Mouse (Mus musculus) forebrain, embryonic 11.5 days (tissue): Measurements from ENCODE around the gene Gm45837. TPM values are rescaled to one million over a fixed set of nuclear protein-coding genes. Genes with fewer than 3 reads are reported as not detected.

Experiments used
- ATAC-seq: fragments of 200-750 bp; cut with Nextera tagmentation; replicated peaks from 2 replicates; pipeline ENCODE4 v1.8.0; 2017; ENCODE audit warnings: moderate TSS enrichment; ENCODE audit not compliant: low FRiP score
- DNase-seq: peaks from one replicate; pipeline ENCODE4 v3.0.0-alpha.2; 2017; ENCODE audit warnings: low spot score
- H3K27ac ChIP-seq: fragments of 300-500 bp; sonication (generic); 2 replicates; pipeline ENCODE4 v1.5.1; 2014; ENCODE audit warnings: low read depth, low read length
- H3K27me3 ChIP-seq: fragments of 300-500 bp; sonication (generic); 2 replicates; pipeline ENCODE4 v1.6.1; 2014; ENCODE audit warnings: mild to moderate bottlenecking, low read length, mixed read lengths; ENCODE audit not compliant: control insufficient read depth, insufficient read depth
- H3K36me3 ChIP-seq: fragments of 300-500 bp; sonication (generic); 2 replicates; pipeline ENCODE4 v1.6.1; 2014; ENCODE audit warnings: mild to moderate bottlenecking, low read length, moderate library complexity, mixed read lengths; ENCODE audit not compliant: control insufficient read depth, insufficient read depth
- H3K4me1 ChIP-seq: fragments of 300-500 bp; sonication (generic); replicated peaks from 2 replicates; pipeline ENCODE4 v1.6.1; 2014; ENCODE audit warnings: low read length, mixed read lengths; ENCODE audit not compliant: control insufficient read depth, insufficient read depth
- H3K4me2 ChIP-seq: fragments of 300-500 bp; sonication (generic); 2 replicates; pipeline ENCODE4 v1.6.1; 2014; ENCODE audit warnings: low read depth, mild to moderate bottlenecking, low read length, moderate library complexity, mixed read lengths; ENCODE audit not compliant: severe bottlenecking
- H3K4me3 ChIP-seq: fragments of 300-500 bp; sonication (generic); 2 replicates; pipeline ENCODE4 v1.5.1; 2014; ENCODE audit warnings: low read depth, low read length
- H3K9ac ChIP-seq: fragments of 300-500 bp; sonication (generic); 2 replicates; pipeline ENCODE4 v1.6.1; 2014; ENCODE audit warnings: low read length
- H3K9me3 ChIP-seq: fragments of 300-500 bp; sonication (generic); 2 replicates; pipeline ENCODE4 v1.6.1; 2016; ENCODE audit warnings: low read length, mixed read lengths; ENCODE audit not compliant: control insufficient read depth
- WGBS: fragments of 180-500 bp; shearing (Covaris S2); extraction: QIAGEN DNeasy Blood & Tissue Kit; methylation state at CpG from one replicate; pipeline ENCODE4 v1.1.7; 2014; 5-methylcytosine and 5-hydroxymethylcytosine counted together
- polyA plus RNA-seq: library from polyadenylated mRNA; unstranded; fragments of >200 nt; fragmentation: Nextera tagmentation; extraction: Ambion mirVana; gene quantifications from 2 replicates; pipeline ENCODE4 v1.2.1, GENCODE M21; 2014

The Gm45837 gene
- polyA plus RNA-seq, 1 experiment from 2014 or later, result not detected

- no peaks in the 10 kb centered on the region for H3K4me1 ChIP-seq
- H3K36me3 ChIP-seq, result no peaks in the 10 kb centered on the region
- no peak for DNase-seq
- no peak overlapping the region for H3K27ac ChIP-seq
- no peak overlapping the region for H3K4me3 ChIP-seq
- ATAC-seq, result no peak
- 76% methylated on average over 5 of the region's 5 CpGs for WGBS
- H3K4me2 ChIP-seq, result no peak overlapping the region
- no peak overlapping the region for H3K9ac ChIP-seq
- no peaks in the 10 kb centered on the region; the same call in 1 of the 2 replicates for H3K27me3 ChIP-seq
- no peaks in the 10 kb centered on the region for H3K9me3 ChIP-seq
Observed at GRCm38 (mm10) chr7:101535517-101535916, 124.8 kb downstream of the Gm45837 start.

- 59% methylated on average over 8 of the region's 8 CpGs for WGBS
Observed at GRCm38 (mm10) chr7:101537541-101537940, 126.9 kb downstream of the Gm45837 start.

DNA sequence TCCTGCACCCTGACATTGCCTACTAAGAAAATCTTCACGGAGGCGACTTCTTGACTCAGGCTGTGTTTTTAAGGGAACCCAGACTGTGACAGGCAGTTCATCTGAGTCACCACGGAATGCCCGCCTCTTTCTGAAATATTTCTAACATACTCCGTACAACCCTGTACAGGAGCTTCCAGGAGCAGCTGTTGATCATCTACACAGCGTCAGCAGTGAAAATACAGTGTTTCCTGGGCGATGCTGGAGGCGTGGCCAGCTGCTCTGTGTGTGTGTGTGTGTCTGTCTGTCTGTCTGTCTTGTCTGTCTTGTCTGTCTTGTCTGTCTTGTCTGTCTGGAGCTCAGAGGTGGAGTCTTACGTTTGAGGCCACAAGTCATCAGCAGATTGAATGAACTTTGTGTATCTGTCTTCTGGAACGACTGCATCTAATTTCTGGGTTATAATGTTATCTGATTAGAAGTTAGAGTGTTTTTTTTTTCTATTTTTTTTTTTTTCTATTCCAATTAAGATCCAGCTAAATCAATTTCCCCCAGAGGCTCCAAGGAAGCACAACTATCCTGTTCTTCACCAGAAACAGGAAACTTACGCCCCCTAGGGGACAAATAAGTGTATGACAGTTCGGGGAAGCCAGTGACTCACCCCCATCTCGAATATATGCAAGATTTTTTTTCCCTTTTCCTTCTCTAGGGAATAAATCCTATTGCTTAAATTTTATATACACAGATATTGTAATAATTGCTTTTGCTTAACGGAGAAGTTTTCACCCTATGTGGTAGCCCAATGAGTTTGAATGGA lies 127.7 kb downstream of the Gm45837 start:
- no peaks in the 10 kb centered on the region for H3K4me1 ChIP-seq
- no peak overlapping the region for H3K4me2 ChIP-seq
- no peak overlapping the region for H3K9ac ChIP-seq
- no peak overlapping the region for H3K27ac ChIP-seq
- H3K4me3 ChIP-seq, result no peak overlapping the region
- no peaks in the 10 kb centered on the region; the same call in 1 of the 2 replicates for H3K27me3 ChIP-seq
- no peaks in the 10 kb centered on the region for H3K9me3 ChIP-seq
- DNase-seq (no peak), ATAC-seq (no peak)
- WGBS, result 64% methylated on average over 14 of the region's 14 CpGs
- no peaks in the 10 kb centered on the region for H3K36me3 ChIP-seq

More at GRCm38 (mm10) chr7:101537541-101537940, 126.9 kb downstream of the Gm45837 start:
- H3K36me3 ChIP-seq, result no peaks in the 10 kb centered on the region
- no peak overlapping the region for H3K4me3 ChIP-seq
- H3K27me3 ChIP-seq, result no peaks in the 10 kb centered on the region; the same call in 1 of the 2 replicates
- H3K4me2 ChIP-seq, result no peak overlapping the region
- H3K9me3 ChIP-seq, result no peaks in the 10 kb centered on the region
- DNase-seq (no peak), ATAC-seq (no peak)
- no peak overlapping the region for H3K27ac ChIP-seq
- no peak overlapping the region for H3K9ac ChIP-seq
- H3K4me1 ChIP-seq, result no peaks in the 10 kb centered on the region

DNA sequence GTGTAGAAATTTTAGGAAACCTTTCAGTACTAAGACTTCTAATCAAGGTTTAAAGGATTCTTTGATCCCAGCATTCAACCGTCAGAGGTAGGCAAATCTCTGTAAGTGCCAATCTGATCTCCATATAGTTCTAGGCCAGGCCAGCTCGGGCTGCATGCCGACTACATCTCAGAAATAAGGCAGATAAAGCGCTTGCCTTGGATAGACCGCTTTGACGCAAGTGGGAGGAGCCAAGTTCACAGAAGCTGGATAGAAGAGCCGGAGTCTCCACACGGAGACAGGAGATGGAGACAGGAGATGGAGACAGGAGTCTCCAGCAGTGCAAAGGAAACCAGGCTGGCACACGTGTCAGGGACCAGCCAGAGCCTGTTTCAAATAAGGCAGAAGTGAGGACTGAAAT lies 129.1 kb downstream of the Gm45837 start:
- WGBS, result 47% methylated on average over 9 of the region's 9 CpGs
- H3K4me3 ChIP-seq, result no peak overlapping the region
- H3K27ac ChIP-seq, result no peak overlapping the region
- DNase-seq (no peak), ATAC-seq (no peak)
- no peak overlapping the region for H3K9ac ChIP-seq
- H3K36me3 ChIP-seq, result no peaks in the 10 kb centered on the region
- H3K27me3 ChIP-seq, result no peaks in the 10 kb centered on the region
- no peak overlapping the region for H3K4me2 ChIP-seq
- no peaks in the 10 kb centered on the region for H3K9me3 ChIP-seq
- H3K4me1 ChIP-seq, result no peaks in the 10 kb centered on the region

DNA sequence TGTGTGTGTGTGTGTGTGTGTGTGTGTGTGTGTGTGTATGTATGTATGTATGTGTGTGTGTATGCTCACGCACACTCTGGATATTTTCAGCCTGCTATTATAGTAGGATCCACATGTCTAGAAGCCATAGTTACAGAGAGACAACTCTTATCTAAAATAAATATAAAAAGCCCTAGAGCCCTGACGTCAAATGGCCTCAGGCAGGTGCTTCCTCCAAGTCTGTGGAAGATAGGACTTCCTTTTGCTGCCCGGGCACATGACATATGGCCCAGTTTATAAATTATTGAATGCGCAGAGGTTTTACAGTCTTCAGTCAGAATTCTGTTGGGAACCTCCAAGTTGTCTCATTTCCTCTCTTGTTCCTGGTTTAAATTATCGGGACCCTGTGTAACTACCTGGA lies 130.0 kb downstream of the Gm45837 start:
- Histone ChIP-seq H3K9me3 (no peaks in the 10 kb centered on the region), H3K4me2 (no peak overlapping the region), H3K36me3 (no peaks in the 10 kb centered on the region), H3K4me3 (no peak overlapping the region), H3K9ac (no peak overlapping the region), H3K27ac (no peak overlapping the region), H3K4me1 (no peaks in the 10 kb centered on the region), H3K27me3 (no peaks in the 10 kb centered on the region)
- WGBS, result 83% methylated on average over 5 of the region's 5 CpGs
- DNase-seq (no peak), ATAC-seq (no peak)

- no peak overlapping the region for H3K27ac ChIP-seq
- no peak overlapping the region for H3K9ac ChIP-seq
- H3K4me3 ChIP-seq, result no peak overlapping the region
- no peaks in the 10 kb centered on the region for H3K4me1 ChIP-seq
- WGBS, result 4% methylated on average over 11 of the region's 11 CpGs
- no peaks in the 10 kb centered on the region for H3K36me3 ChIP-seq
- H3K9me3 ChIP-seq, result no peaks in the 10 kb centered on the region
- H3K27me3 ChIP-seq, result no peaks in the 10 kb centered on the region
- DNase-seq, result peak; percentile 85
- ATAC-seq, result no peak; the same call in 1 of the 2 replicates
- H3K4me2 ChIP-seq, result no peak overlapping the region
Observed at GRCm38 (mm10) chr7:101541132-101541531, 130.4 kb downstream of the Gm45837 start.

DNA sequence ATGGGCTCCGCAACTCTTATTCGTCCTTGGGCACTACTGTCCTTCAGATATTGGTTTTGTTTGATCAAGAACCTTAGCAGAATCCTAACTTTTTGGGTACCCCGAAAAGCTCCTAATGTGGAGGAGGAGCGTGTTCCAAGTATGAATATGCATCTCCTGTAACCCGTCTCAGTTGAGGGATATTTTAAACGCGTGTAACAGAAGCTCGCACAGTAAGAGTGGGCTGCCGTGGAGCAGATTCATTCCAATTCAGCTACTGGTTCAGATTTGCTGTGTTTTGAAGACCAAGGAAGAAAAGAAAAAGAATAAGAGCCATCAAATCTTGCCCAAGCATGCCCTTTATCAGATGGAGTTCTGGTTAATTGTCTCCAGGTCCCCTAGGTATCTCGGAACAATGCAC lies 131.0 kb downstream of the Gm45837 start:
- no peak overlapping the region for H3K27ac ChIP-seq
- H3K36me3 ChIP-seq, result no peaks in the 10 kb centered on the region
- no peak overlapping the region for H3K9ac ChIP-seq
- H3K4me1 ChIP-seq, result no peaks in the 10 kb centered on the region
- ATAC-seq (no peak), DNase-seq (no peak)
- WGBS, result 70% methylated on average over 10 of the region's 10 CpGs
- H3K4me3 ChIP-seq, result no peak overlapping the region
- H3K27me3 ChIP-seq, result no peaks in the 10 kb centered on the region
- H3K4me2 ChIP-seq, result no peak overlapping the region
- H3K9me3 ChIP-seq, result no peaks in the 10 kb centered on the region

GRCm38 (mm10) chr7:101547651-101548050 lies 137.0 kb downstream of the Gm45837 start:
- Histone ChIP-seq H3K4me1 (no peaks in the 10 kb centered on the region), H3K9ac (no peak overlapping the region), H3K4me2 (no peak overlapping the region), H3K4me3 (no peak overlapping the region), H3K27me3 (no peaks in the 10 kb centered on the region), H3K36me3 (no peaks in the 10 kb centered on the region), H3K27ac (no peak overlapping the region), H3K9me3 (no peaks in the 10 kb centered on the region)
- ATAC-seq (no peak), DNase-seq (no peak)
- WGBS, result 86% methylated on average over 3 of the region's 3 CpGs

GRCm38 (mm10) chr7:101549266-101549665 lies 138.6 kb downstream of the Gm45837 start:
- DNase-seq (no peak), ATAC-seq (no peak)
- Histone ChIP-seq H3K27me3 (no peaks in the 10 kb centered on the region), H3K9ac (no peak overlapping the region), H3K4me1 (no peaks in the 10 kb centered on the region), H3K36me3 (no peaks in the 10 kb centered on the region), H3K27ac (no peak overlapping the region), H3K4me3 (no peak overlapping the region), H3K9me3 (no peaks in the 10 kb centered on the region), H3K4me2 (no peak overlapping the region)
- WGBS, result 76% methylated on average over 3 of the region's 3 CpGs
